Mouse (Mus musculus): Measurements from ENCODE around the gene Ercc6.

Ercc6 gene

GRCm38 (mm10) chr14:32561428-32561827 is 48.1 kb downstream of the Ercc6 start:
- Histone ChIP-seq H3K4me1 (replicated peaks; ENCODE audit: low read depth, low read length) (peaks cover 3% of the 10 kb centered on the region; the same call in 1 of the 2 replicates), H3K36me3 (ENCODE audit: insufficient read depth, low read length) (peaks cover 78% of the 10 kb centered on the region), H3K27me3 (ENCODE audit: insufficient read depth, low read length) (no peaks in the 10 kb centered on the region), H3K9me3 (ENCODE audit: low read length) (no peaks in the 10 kb centered on the region), H3K4me3 (replicated peaks; ENCODE audit: low read length) (no peak overlapping the region)
- TF ChIP-seq POU5F1 (IDR thresholded peaks at IDR 0.05; ENCODE audit: borderline replicate concordance, low read length): no peak
- no peak for TF ChIP-seq NANOG (IDR thresholded peaks at IDR 0.05; ENCODE audit: borderline replicate concordance, low read length)
- TF ChIP-seq CTCF (conservative IDR thresholded peaks at IDR 0.05; ENCODE audit: low read length): no peak

DNA sequence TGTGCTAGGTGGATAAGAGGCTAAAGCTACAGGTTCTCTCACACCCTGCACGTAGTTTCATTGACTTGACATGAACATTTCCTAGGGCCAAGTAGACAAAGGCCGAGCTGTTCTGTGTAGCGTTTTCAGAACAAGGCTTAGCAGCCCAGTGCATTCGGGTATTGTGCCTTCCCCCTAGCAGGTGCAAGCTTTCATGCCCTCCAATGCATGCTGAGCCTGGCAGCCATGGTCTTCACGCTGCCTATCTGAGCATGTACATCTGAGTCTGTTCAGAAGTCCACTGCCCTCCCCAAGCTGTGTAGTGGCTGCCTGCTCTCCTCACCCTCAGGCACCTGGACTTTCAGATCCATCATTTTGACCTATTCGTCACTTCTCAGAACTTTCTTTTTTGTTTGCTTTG is 50.3 kb downstream of the Ercc6 start:
- Histone ChIP-seq H3K9me3 (ENCODE audit: low read length) (no peaks in the 10 kb centered on the region), H3K4me1 (replicated peaks; ENCODE audit: low read depth, low read length) (no peaks in the 10 kb centered on the region), H3K27me3 (ENCODE audit: insufficient read depth, low read length) (no peaks in the 10 kb centered on the region), H3K36me3 (ENCODE audit: insufficient read depth, low read length) (peaks cover 77% of the 10 kb centered on the region), H3K4me3 (replicated peaks; ENCODE audit: low read length) (no peak overlapping the region)
- no peak for TF ChIP-seq POU5F1 (IDR thresholded peaks at IDR 0.05; ENCODE audit: borderline replicate concordance, low read length)
- no peak for TF ChIP-seq CTCF (conservative IDR thresholded peaks at IDR 0.05; ENCODE audit: low read length)

DNA sequence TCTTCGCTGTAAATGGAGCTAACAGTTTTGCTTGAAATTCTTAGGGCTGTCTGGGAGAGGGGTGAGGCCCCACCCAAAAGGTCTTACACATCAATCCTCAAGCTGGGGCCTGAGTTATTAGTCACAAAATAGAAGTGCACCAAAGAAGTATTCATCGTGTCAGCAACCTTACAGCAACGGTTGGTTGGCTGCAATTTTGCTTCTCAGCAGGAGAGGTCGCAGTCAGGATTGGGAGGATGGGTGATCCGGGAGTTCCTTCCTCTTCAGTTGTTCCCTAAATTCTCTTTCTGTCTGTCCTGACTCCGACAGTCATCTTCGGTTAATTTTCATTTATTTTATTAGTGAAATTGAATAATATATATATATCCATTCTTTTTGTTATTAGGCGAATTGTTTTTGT is 59.2 kb downstream of the Ercc6 start:
- Histone ChIP-seq H3K9me3 (ENCODE audit: low read length) (no peaks in the 10 kb centered on the region), H3K36me3 (ENCODE audit: insufficient read depth, low read length) (peaks cover 74% of the 10 kb centered on the region), H3K4me1 (replicated peaks; ENCODE audit: low read depth, low read length) (peaks cover 16% of the 10 kb centered on the region), H3K4me3 (replicated peaks; ENCODE audit: low read length) (no peak overlapping the region), H3K27me3 (ENCODE audit: insufficient read depth, low read length) (no peaks in the 10 kb centered on the region)
- TF ChIP-seq NANOG (IDR thresholded peaks at IDR 0.05; ENCODE audit: borderline replicate concordance, low read length) (no peak), CTCF (conservative IDR thresholded peaks at IDR 0.05; ENCODE audit: low read length) (no peak), POU5F1 (IDR thresholded peaks at IDR 0.05; ENCODE audit: borderline replicate concordance, low read length) (no peak)

- Histone ChIP-seq H3K4me3 (replicated peaks; ENCODE audit: low read length) (no peak overlapping the region), H3K9me3 (ENCODE audit: low read length) (no peaks in the 10 kb centered on the region), H3K36me3 (ENCODE audit: insufficient read depth, low read length) (peaks cover 37% of the 10 kb centered on the region), H3K4me1 (replicated peaks; ENCODE audit: low read depth, low read length) (no peaks in the 10 kb centered on the region), H3K27me3 (ENCODE audit: insufficient read depth, low read length) (no peaks in the 10 kb centered on the region)
- no peak for TF ChIP-seq POU5F1 (IDR thresholded peaks at IDR 0.05; ENCODE audit: borderline replicate concordance, low read length)
- TF ChIP-seq CTCF (conservative IDR thresholded peaks at IDR 0.05; ENCODE audit: low read length): no peak
- no peak for TF ChIP-seq NANOG (IDR thresholded peaks at IDR 0.05; ENCODE audit: borderline replicate concordance, low read length)
Measured at GRCm38 (mm10) chr14:32578420-32578819, 65.1 kb downstream of the Ercc6 start.

- TF ChIP-seq POU5F1 (IDR thresholded peaks at IDR 0.05; ENCODE audit: borderline replicate concordance, low read length) (no peak), NANOG (IDR thresholded peaks at IDR 0.05; ENCODE audit: borderline replicate concordance, low read length) (no peak), CTCF (conservative IDR thresholded peaks at IDR 0.05; ENCODE audit: low read length) (no peak)
- no peak overlapping the region for H3K4me3 ChIP-seq (replicated peaks; ENCODE audit: low read length)
- H3K9me3 ChIP-seq (ENCODE audit: low read length): no peaks in the 10 kb centered on the region
- peaks cover 2% of the 10 kb centered on the region; the same call in 1 of the 2 replicates for H3K36me3 ChIP-seq (ENCODE audit: insufficient read depth, low read length)
- peaks cover 4% of the 10 kb centered on the region; the same call in 1 of the 2 replicates for H3K27me3 ChIP-seq (ENCODE audit: insufficient read depth, low read length)
- peaks cover 8% of the 10 kb centered on the region for H3K4me1 ChIP-seq (replicated peaks; ENCODE audit: low read depth, low read length)
Measured at GRCm38 (mm10) chr14:32583696-32584095, 70.4 kb downstream of the Ercc6 start.

GRCm38 (mm10) chr14:32587013-32587784 is 73.9 kb downstream of the Ercc6 start:
- peak; percentile 88 for TF ChIP-seq CTCF (conservative IDR thresholded peaks at IDR 0.05; ENCODE audit: low read length)
- TF ChIP-seq NANOG (IDR thresholded peaks at IDR 0.05; ENCODE audit: borderline replicate concordance, low read length): no peak
- Histone ChIP-seq H3K9me3 (ENCODE audit: low read length) (no peaks in the 10 kb centered on the region), H3K27me3 (ENCODE audit: insufficient read depth, low read length) (peaks cover 16% of the 10 kb centered on the region), H3K36me3 (ENCODE audit: insufficient read depth, low read length) (no peaks in the 10 kb centered on the region), H3K4me1 (replicated peaks; ENCODE audit: low read depth, low read length) (peaks cover 8% of the 10 kb centered on the region), H3K4me3 (replicated peaks; ENCODE audit: low read length) (peak overlapping the region; percentile 43; the same call in 1 of the 2 replicates)

- H3K4me3 ChIP-seq (replicated peaks; ENCODE audit: low read length): no peak overlapping the region
- peaks cover 37% of the 10 kb centered on the region for H3K27me3 ChIP-seq (ENCODE audit: insufficient read depth, low read length)
- no peak for TF ChIP-seq POU5F1 (IDR thresholded peaks at IDR 0.05; ENCODE audit: borderline replicate concordance, low read length)
- TF ChIP-seq CTCF (conservative IDR thresholded peaks at IDR 0.05; ENCODE audit: low read length): no peak
- TF ChIP-seq NANOG (IDR thresholded peaks at IDR 0.05; ENCODE audit: borderline replicate concordance, low read length): no peak
- no peaks in the 10 kb centered on the region for H3K36me3 ChIP-seq (ENCODE audit: insufficient read depth, low read length)
- peaks cover 8% of the 10 kb centered on the region for H3K4me1 ChIP-seq (replicated peaks; ENCODE audit: low read depth, low read length)
- H3K9me3 ChIP-seq (ENCODE audit: low read length): no peaks in the 10 kb centered on the region
Measured at GRCm38 (mm10) chr14:32590377-32590776, 77.1 kb downstream of the Ercc6 start.

DNA sequence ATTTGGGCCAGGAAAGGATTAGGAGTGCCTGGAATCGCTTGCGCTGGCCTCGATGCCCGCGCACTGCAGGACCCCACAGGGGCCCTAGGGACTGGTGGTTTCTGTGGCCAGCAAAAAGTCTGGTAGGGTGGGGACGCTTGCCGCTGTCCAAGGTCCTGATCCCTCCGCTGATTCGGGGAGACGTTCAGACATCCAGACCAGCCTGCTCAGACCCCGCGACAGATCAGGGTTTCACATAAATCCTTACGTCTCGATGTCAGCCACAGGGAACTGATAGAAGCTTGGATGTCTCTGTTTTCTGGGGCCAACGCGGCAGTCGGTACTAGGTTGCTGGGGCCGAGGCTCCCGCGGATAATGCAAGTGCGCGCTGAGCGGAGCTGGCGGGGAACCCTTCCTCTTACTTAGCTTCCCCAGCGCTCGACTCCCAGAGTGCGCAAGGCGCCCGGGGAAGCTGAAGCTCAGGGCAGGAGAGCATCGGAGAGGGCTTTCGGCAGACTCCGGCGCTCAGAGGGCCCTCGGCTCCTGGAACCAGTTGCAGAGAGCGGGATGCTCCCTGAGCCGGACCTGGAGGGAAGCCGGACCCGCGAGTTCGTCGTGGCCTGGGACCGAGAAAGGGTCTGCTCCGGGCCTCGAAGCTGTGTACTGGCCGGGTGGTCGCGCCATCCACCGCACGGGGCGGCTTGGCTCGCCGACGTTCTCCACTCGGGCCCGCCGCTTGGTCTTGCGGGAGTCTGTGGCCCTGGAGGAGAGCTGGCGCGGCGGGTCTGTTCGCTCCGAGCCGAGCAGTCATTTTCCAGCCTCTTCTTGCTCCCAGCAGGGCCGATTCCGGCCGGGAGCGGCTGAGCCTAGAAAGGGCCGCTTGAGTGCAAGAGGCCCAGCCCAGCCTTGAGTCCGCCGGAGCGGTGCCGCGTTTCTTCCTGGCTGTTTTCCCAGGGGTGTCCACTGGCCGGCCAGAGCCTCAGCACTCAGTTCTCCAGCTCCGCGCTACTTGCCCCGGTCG is 84.2 kb downstream of the Ercc6 start:
- peak overlapping the region; percentile 73 for H3K4me3 ChIP-seq (replicated peaks; ENCODE audit: low read length)
- H3K27me3 ChIP-seq (ENCODE audit: insufficient read depth, low read length): peaks cover 90% of the 10 kb centered on the region
- peaks cover 31% of the 10 kb centered on the region for H3K4me1 ChIP-seq (replicated peaks; ENCODE audit: low read depth, low read length)
- no peaks in the 10 kb centered on the region for H3K9me3 ChIP-seq (ENCODE audit: low read length)
- H3K36me3 ChIP-seq (ENCODE audit: insufficient read depth, low read length): no peaks in the 10 kb centered on the region
- no peak for TF ChIP-seq NANOG (IDR thresholded peaks at IDR 0.05; ENCODE audit: borderline replicate concordance, low read length)
- no peak for TF ChIP-seq POU5F1 (IDR thresholded peaks at IDR 0.05; ENCODE audit: borderline replicate concordance, low read length)
- TF ChIP-seq CTCF (conservative IDR thresholded peaks at IDR 0.05; ENCODE audit: low read length): no peak

Measured in E14TG2a.4 (cell line).